Mouse (Mus musculus) monocyte, adult 2 months (primary cell): Measurements from ENCODE around the gene Smyd3.

Source experiments
- DNase-seq, 2 experiments: peaks; one replicate each; pipeline ENCODE4 v3.0.0; 2022; ENCODE audit warnings: low spot score in 2 of 2, low read depth in 1 of 2

The Smyd3 gene

DNA sequence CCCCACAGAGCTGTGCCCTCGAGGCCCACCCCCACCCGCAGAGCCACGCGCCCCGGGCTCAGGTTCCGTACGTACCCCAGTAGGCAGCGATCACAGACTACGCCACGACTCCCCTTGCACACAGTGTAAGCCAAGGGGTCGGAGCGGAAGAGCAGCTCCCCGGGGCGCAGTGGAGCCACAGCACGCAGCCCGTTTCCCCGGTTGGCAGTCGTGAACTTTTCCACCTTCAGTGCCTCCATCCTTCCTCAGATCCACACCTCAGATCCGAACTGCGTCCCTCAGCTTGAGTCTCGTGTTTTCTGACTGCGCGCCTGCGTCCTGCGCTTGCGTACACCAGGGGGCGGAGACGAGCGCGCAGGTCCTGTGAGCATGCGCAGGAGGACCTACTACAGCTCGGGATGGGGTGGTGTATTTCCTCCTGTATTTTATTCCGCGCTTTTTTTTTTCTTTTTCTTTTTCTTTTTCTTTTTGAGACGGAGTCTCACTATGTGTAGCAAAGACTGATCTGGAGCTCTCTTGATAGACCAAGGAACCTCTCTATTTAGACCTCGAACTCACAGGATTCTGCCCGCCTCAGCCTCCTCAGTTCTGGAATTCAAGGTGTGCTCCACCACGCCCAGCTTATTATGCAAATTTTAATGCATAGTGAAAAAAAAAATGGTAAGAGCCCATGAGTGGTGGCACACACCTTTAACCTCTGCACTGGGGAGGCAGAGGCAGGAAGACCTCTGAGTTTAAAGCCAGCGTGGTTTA is at the start of gene Smyd3:
Gene Smyd3, minus strand, starts transcription at position 329 of the 753 bp plus-strand sequence.
- DNase-seq, result peak; percentile 42 to 67

DNA sequence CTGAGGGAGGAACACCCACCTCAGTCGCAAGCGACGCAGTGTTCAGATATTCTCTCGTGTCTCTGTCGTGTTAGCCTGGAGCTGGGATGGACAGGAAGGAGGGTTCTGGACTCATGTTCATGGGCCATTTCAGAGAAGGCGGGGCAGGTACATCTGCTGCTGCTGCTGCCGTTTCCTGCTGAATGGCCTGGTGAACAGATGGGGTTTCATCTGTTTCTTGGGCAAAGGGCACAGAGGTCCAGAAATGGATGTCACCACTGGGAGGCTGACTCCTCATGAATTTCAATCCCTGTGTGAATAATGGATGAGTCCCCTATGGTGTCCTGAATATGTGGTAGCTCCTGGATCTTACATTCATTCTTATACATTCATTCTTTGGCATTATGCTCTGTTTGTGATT is 49.7 kb upstream of the Smyd3 start:
- DNase-seq, result no peak

GRCm38 (mm10) chr1:179563926-179564325 is 46.1 kb upstream of the Smyd3 start:
- DNase-seq, result no peak

DNA sequence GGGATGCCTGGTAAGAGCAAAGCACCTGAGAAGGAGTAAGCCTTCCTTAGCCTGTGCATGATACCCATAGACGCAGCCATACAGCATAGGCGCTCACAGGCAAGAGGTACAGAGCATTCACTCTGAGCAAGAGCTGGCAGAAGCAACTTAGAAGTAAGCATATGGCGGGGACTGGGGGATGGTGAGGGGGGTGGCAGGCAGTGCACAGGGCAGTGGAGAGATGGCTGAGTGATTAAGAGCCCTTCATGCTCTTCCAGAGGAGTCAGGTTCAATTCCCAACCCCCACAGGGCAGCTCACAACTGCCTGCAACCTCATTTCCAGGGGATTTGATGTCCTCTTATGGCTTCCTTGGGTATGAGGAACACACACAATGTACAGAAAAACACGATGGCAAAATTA is 45.4 kb upstream of the Smyd3 start:
- no peak for DNase-seq

DNA sequence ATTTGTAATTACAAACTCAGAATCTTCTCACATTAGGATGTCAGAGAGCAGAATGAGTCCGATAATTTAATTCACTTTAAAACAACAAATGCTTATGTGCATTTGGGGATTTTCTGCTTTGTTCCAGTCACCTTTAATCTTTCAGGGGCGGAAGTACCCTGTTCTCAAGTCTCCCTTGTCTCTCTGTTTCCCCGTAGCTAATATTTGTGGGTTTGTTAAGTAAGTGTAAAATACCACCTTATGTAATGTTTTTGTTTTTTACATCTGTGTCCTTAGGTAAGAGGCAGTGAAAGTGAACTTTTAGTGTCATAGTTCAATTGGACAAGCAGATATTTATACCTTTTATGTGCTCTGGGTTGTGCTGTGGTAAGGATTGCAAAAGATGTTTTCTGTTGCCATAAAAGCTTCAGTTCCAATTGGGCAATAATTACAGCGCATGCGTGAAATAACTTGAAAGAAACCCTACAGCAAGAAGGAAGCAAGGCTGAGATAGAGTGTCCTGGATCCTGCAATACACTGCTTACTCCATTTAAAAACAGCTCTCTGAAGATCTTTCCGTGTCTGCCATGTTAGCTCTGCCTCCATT is 43.1 kb upstream of the Smyd3 start:
- no peak for DNase-seq

DNA sequence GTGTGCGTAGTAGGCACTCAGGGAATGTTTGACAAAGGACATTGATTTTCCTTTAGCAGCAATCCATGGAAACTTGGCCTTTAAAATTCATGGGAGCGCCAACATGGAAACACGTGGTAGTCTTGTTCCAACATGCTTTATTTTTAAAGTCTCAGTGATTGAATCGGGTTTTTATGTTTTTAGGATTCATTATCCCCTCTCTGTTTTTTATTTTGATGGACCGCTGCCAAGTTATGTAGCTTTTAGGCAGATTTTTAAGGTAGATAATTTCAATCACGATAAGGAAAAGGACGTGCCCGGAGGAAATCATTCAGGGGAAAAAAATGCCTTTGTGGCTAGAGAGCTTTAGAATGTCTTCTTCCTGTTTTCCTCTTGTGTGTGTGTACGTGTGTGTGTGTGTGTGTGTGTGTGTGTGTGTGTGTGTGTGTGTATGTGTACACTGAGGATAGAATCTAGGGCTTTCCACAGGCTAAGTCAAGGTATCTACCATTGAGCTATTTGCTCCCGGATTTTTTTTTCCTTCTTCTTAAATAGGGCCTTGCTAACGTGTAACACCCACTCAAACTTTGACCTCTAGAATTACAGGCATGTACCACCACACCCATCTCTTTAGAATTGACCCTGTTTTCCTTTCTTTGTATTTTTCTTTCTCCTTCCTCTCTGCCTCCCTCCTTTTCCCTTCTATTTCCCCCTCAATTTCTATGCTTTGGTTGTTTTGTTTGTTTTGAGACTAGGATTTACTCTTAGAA is 41.8 kb upstream of the Smyd3 start:
- DNase-seq, result no peak

- no peak for DNase-seq
These were observed 39.1 kb upstream of the Smyd3 start for GRCm38 (mm10) chr1:179556921-179557320.

DNA sequence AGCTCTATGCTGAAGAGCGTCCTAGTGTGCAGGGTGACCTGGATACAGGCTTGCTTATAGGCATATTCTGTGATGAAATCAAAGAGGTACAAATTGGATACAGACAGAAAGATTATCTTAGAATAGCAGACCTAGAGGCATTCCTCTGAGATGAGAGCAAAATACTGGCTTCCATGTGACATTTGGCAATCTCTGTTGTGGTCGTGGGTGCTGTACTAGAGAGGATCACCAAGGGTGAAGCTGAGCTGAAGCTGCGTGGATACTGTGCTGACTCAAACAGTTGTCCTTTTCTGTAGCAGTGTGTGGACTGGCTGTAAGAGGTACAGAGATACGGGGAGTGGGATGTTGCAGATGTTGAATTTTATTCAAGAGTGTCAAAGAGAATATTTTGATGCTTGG is 36.1 kb upstream of the Smyd3 start:
- no peak for DNase-seq

DNA sequence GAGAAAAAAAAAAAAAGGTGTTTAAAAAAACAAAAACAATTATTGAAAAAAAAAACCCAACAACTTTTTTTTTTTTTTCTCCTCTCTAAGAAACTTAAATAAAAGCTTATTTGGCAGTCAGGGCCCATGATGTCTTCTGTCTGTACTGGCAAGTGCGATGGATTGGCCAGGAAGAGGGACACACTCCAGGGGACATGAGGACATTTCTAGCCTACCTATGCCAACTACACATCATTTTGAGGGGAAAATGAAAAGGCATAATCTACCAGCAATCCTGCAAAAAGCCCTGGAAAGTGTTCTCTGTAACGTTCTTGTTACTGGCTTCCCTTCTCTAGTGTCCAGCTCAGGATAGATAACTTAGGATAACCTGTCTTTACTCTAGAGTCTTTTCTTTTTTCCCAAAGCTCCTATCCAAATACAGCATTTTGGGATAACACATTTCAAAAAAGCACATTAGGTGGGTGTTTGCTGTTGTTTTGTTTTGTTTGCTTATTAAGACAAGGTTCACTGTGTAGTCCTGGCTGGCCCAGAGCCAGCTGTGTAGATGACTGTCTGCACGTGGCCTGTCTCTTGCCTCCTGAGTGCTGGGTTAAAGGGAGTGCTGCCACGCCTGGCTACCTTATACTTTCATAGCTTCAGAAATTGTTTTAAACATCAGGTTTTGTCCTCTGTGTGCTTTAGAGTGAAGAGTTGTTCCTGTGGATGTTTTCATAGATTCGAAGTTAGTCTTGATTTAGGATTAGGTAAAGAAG is 35.5 kb upstream of the Smyd3 start:
- no peak for DNase-seq

DNA sequence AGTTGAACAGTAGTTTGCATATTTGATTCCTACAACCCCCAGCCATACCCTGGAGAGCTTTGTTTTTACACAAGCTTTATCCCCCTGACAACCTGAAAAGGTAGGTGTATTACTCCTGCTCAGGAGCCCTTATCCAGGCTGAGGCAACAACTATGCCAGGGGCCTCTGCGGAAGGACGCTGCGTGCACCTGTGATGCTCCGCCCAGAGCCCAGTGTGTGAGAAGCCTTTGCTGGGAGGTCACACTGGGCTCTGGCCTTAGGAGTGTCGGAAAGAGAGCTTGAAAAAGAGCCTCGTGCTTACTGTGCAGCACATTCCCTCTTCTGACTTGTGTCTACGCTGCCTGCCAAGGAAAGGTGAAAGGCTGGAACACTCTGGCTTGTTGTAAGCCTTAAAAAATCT is 34.9 kb upstream of the Smyd3 start:
- no peak for DNase-seq

DNA sequence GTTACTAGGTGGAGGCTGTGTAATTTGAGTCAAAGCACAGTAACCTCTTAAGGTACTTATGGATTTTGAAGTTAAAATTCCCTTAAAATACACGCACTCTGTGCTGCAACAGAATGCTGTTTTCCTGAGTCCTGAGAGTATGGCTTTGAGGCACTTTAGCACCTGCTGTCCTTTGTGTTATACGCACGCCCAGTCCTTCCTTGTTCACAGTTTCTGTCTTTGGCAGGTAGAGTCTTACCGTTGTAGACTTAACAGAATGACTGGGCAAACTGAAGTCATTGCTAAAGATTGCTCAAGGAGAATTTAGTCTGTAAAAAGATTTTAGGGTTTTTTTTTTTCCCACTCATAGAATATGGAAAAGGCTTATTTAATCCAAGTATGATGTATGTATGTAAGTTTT is 34.1 kb upstream of the Smyd3 start:
- DNase-seq, result no peak

GRCm38 (mm10) chr1:179551336-179551735 is 33.5 kb upstream of the Smyd3 start:
- DNase-seq, result no peak

GRCm38 (mm10) chr1:179548996-179549752 is 31.3 kb upstream of the Smyd3 start:
- no peak for DNase-seq

GRCm38 (mm10) chr1:179548220-179548619 is 30.4 kb upstream of the Smyd3 start:
- no peak for DNase-seq

- DNase-seq, result no peak
These were observed 29.3 kb upstream of the Smyd3 start for GRCm38 (mm10) chr1:179547176-179547575.

DNA sequence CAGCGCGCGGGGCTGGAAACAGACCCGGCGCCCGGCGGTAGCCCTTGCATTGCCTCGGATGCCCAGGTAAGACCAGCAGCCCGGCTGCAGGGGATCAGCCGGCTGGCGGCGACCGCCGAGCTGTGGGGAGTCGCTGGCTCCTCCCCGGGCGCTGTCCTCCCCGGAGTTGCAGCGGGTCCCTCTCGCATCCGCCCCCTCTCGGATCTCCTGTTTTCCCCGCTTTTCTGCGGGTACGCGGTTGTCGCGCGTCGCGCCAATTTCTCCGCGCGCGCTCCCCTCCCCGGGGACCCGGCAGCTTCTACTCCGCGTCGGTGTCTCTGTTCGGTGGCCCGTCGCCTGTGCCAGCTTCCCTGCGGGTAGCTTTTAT is 28.7 kb upstream of the Smyd3 start:
- no peak for DNase-seq

- DNase-seq, result peak; percentile 96 to 97
These were observed 28.1 kb upstream of the Smyd3 start, which contains the start of the genes Tfb2m and Cnst for GRCm38 (mm10) chr1:179545768-179546550. Gene Tfb2m (minus strand): TSS chr1:179546267. Gene Cnst (plus strand): TSS chr1:179546370.

DNA sequence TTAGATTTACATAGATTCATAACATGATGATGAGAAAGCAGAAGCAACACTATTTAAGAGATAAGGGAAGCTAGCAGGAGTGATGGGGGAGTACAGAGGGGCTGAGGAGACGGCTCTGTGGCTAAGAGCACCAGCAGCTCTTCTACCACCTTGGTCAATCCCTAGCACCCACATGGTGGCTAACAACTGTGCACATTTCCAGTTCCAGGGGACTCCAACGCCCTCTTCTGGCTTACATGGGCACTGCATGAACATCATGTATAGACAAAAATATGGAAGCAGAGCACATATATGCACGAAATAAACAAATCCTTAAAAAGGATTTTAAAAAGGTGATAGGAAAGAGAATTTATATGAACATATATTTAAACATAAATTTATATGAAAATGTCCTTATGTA is 23.7 kb upstream of the Smyd3 start:
- no peak for DNase-seq

DNA sequence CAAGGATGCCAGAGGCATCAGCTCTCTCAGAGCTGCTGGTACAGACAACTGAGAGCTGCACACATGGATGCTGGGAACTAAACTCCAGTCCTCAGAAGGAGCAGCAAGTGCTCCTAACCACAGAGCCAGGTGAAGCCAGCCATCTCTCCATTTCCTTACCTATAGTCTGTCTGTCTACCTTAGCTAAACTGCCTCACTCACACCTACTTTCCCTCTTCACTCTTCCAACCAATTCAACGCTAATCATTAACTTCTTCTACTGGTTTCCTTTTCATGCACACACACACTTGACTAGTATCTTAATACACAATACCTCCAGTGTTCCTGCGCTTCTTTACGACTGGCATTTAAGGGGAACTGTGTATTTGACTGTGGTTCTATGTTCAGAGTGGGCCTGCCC is 22.0 kb upstream of the Smyd3 start:
- no peak for DNase-seq

DNA sequence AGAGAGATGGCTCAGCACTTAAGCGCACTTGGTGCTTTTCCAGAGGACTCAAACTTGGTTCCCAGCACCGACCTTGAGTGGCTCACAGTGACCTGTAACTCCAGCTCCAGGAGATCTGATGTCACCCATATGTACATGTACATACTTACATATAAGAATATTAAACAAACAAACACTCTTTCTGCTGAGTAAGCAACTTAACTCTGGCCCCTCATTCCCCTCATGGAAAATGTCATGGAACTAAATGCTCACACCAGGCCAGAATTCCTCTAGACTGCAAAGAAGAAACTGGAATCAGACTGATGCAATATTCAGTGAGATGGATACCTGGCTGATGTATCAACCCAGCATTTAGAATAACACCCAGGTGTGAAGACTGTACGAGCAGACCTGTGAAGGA is 21.2 kb upstream of the Smyd3 start:
- DNase-seq, result no peak
